Mouse (Mus musculus): ENCODE measurements around the gene Olfr1042.
"Not testable (repeated sequence)": the region's sequence is repeated elsewhere in the genome, so short reads cannot be mapped to it uniquely, and the experiment has no call there.

Olfr1042 gene

DNA sequence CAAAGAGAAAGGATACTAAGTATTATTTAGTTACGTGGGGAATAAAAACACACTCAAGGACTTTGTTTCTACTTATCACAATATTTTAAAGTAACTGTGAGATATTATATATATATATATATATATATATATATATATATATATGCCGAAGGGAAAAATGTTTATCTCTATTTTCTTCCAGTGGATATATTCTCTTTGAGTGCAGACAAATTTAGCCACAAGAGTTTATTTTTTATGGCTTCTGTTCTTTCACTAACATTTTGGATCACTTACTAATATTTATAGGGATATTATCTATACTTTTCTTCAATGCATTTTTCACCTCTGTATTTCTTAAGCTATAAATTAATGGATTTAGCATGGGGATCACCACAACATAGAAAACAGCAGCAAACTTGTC lies at the start of gene Olfr1042:
Gene Olfr1042, minus strand, starts transcription at position 101 of the 400 bp plus-strand sequence.
- DNase-seq (ENCODE audit: low spot score): no peak

- no peak for DNase-seq (ENCODE audit: low spot score)
These were observed 41.3 kb upstream of the Olfr1042 start, which contains the start of gene Olfr1045 for GRCm38 (mm10) chr2:86202909-86203308. Gene Olfr1045 (minus strand): TSS chr2:86203009.

- no peak for DNase-seq (ENCODE audit: low spot score)
These were observed 34.2 kb upstream of the Olfr1042 start for GRCm38 (mm10) chr2:86195863-86196262.

- DNase-seq (ENCODE audit: low spot score): no peak
These were observed 23.9 kb upstream of the Olfr1042 start, which contains the start of gene Olfr52 for GRCm38 (mm10) chr2:86185583-86185982. Gene Olfr52 (minus strand): TSS chr2:86185683.

DNA sequence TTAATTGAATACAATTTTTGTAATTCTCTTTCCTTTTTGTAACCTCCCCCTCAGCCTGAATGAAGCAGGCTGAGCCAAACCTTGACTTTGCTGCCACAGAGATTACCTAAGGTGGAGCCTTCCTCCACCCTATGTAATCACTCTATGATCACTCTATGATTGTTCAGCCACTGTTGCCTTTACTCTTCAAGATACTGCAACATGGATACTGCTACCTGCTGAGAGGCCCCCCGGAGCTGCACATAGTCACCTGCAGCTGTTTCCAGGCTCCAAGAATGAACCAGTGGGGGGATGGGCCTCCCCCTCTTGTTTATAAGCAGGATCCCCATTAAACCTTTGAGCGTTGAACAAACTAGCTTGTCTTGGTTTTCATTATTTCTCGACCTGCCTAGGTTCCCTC lies 18.3 kb upstream of the Olfr1042 start:
- no peak for DNase-seq (ENCODE audit: low spot score)

GRCm38 (mm10) chr2:86177720-86178119 lies 16.1 kb upstream of the Olfr1042 start, which contains the start of gene Olfr1044:
Gene Olfr1044 (minus strand): TSS chr2:86177820.
- no peak for DNase-seq (ENCODE audit: low spot score)

DNA sequence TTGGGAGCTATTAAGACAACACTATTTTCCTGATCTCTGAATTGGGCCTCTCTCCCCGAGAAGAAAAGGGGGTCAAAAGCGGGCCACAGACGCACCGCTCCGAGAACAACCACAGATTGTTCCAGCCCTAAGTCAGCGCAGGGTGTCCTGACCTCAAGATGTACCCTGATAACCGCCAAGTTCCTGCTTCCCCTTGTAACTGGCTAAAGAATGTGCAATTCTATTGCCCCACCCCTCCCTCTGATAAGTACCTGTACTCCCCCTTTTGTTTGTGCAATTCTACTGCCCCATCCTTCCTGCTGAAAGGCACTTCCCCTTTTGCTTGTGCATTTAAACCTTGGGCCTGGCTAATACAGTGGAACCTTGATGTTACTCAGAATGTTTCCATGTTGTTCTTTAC lies 13.8 kb upstream of the Olfr1042 start:
- not testable (repeated sequence) for DNase-seq (ENCODE audit: low spot score)

DNA sequence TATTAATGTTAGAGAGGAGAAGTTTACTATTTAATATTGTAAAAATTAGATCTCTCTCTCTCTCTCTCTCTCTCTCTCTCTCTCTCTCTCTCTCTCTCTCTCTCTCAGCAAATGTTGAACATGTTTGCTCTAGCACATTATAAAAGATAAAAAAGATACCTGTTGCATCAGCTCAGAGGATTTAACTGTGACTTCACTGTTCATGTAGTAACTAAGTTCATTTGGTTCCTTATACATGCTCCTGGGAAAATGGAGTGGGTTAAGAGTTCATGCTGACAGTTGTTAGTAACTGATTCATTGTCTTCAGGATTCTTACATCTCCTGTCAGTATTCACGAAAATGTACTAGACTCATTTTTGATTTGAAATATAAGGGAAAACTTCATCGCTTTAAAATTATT lies 5.8 kb upstream of the Olfr1042 start, which contains the start of gene Olfr1043:
Gene Olfr1043, minus strand, starts transcription at position 101 of the 400 bp plus-strand sequence.
- DNase-seq (ENCODE audit: low spot score): no peak

DNA sequence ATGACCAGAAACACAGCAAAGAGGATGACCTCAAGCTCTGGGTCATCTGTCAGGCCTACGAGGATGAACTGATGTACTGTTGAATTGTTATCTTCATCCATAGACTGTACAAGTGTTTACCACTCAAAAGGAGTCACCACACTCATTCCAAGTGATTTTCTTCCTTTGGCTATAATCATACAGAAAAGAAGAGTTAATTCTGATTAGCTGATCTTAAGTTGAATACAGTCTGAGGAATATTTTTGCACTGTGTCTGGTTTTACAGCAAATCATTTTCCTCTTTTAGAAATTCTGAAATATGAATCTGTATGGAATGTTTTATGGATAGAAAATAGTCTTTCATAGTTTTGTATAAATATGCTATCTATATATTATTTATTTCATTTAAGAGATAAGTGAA lies 15.0 kb downstream of the Olfr1042 start, which contains the start of gene Olfr1040:
Gene Olfr1040, minus strand, starts transcription at position 101 of the 400 bp plus-strand sequence.
- DNase-seq (ENCODE audit: low spot score): no peak

GRCm38 (mm10) chr2:86135828-86136227 lies 25.8 kb downstream of the Olfr1042 start, which contains the start of gene Olfr1039:
Gene Olfr1039 (minus strand): TSS chr2:86135928.
- no peak for DNase-seq (ENCODE audit: low spot score)

Measured in yolk sac, embryonic 10.5 days (tissue).